Mouse (Mus musculus) liver, embryonic 15.5 days (tissue): ENCODE data around the gene Cobl. TPM values are rescaled to one million over a fixed set of nuclear protein-coding genes. Genes with fewer than 3 reads are reported as not detected.

Source experiments
- ATAC-seq: fragments of 200-750 bp; cut with Nextera tagmentation; 2 replicates; pipeline ENCODE4 v1.8.0; 2017; ENCODE audit warnings: moderate number of reproducible peaks, mild to moderate bottlenecking, moderate library complexity; ENCODE audit not compliant: insufficient read depth
- H3K27ac ChIP-seq: fragments of 300-500 bp; sonication (generic); replicated peaks from 2 replicates; pipeline ENCODE4 v1.5.1; 2015; ENCODE audit warnings: mild to moderate bottlenecking, inconsistent platforms
- H3K27me3 ChIP-seq: fragments of 300-500 bp; sonication (generic); 2 replicates; pipeline ENCODE4 v1.6.1; 2015; ENCODE audit warnings: mild to moderate bottlenecking, inconsistent platforms
- H3K36me3 ChIP-seq: fragments of 300-500 bp; sonication (generic); replicated peaks from 2 replicates; pipeline ENCODE4 v1.6.1; 2015; ENCODE audit warnings: moderate library complexity, mild to moderate bottlenecking, inconsistent platforms
- H3K4me1 ChIP-seq: fragments of 300-500 bp; sonication (generic); replicated peaks from 2 replicates; pipeline ENCODE4 v1.6.1; 2015; ENCODE audit warnings: inconsistent platforms
- H3K4me2 ChIP-seq: fragments of 300-500 bp; sonication (generic); 2 replicates; pipeline ENCODE4 v1.6.1; 2015; ENCODE audit warnings: moderate library complexity, mild to moderate bottlenecking, inconsistent platforms
- H3K4me3 ChIP-seq: fragments of 300-500 bp; sonication (generic); replicated peaks from 2 replicates; pipeline ENCODE4 v1.5.1; 2015; ENCODE audit warnings: mild to moderate bottlenecking, inconsistent platforms
- H3K9ac ChIP-seq: fragments of 300-500 bp; sonication (generic); 2 replicates; pipeline ENCODE4 v1.6.1; 2015; ENCODE audit warnings: moderate library complexity, mild to moderate bottlenecking, inconsistent platforms
- H3K9me3 ChIP-seq: fragments of 300-500 bp; sonication (generic); replicated peaks from 2 replicates; pipeline ENCODE4 v1.6.1; 2016; ENCODE audit warnings: inconsistent platforms
- WGBS: fragments of 180-500 bp; shearing (Covaris S2); methylation state at CpG from one replicate; pipeline ENCODE4 v1.1.7; 2015; ENCODE audit warnings: mixed read lengths; ENCODE audit not compliant: insufficient replicate concordance; 5-methylcytosine and 5-hydroxymethylcytosine counted together
- polyA plus RNA-seq: library from polyadenylated mRNA; unstranded; fragments of >200 nt; fragmentation: Nextera tagmentation; extraction: Ambion mirVana; gene quantifications from 2 replicates; pipeline ENCODE4 v1.2.1, GENCODE M21; 2015

Cobl gene
- polyA plus RNA-seq, 1 experiment from 2014 or later: 3.2 TPM

DNA sequence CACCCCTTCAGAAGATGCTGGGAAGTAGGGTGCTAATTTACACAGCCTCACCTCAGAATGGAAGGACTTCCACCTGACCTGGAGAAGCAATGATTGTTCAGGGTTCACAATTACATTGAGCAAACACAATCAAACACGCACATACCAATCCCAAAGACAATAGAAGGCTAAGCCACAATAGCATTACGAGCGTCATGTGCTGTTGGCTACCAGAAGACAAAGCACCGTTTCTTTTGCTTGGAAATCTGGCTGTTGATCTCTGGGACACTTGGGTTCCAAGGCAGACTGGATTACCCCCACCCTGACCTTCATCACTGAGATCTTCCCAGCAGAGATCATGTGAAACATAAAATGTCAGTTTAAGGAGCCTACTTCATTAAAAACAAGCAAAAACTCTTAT, 21.1 kb downstream of the Cobl start:
- Histone ChIP-seq H3K4me3 (no peak overlapping the region), H3K27me3 (no peaks in the 10 kb centered on the region), H3K4me1 (no peaks in the 10 kb centered on the region), H3K27ac (no peak overlapping the region), H3K9ac (no peak overlapping the region), H3K4me2 (no peak overlapping the region), H3K9me3 (no peaks in the 10 kb centered on the region), H3K36me3 (no peaks in the 10 kb centered on the region)
- ATAC-seq: no peak
- 56% methylated on average over 4 of the region's 4 CpGs for WGBS

DNA sequence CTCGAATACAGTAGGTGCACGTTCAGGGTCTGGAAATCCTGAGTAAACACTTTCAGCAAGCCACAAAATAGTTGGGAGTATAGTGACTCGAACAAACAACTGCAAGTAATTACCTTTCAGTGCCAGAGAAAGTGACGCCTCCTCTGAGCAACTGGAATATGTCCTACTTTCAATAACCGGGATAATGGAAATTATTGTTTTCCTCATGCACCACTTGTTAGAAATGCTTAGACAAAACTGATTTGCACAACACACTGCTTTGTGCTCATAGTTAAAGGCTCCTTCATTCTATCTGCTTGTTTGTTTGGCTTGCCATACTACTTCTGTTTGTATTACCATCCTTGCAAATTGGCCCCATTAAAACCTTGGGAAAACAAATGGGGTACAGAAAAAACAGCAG, 21.6 kb downstream of the Cobl start:
- Histone ChIP-seq H3K4me2 (no peak overlapping the region), H3K36me3 (no peaks in the 10 kb centered on the region), H3K4me1 (no peaks in the 10 kb centered on the region), H3K27ac (no peak overlapping the region), H3K27me3 (no peaks in the 10 kb centered on the region), H3K9ac (no peak overlapping the region), H3K9me3 (no peaks in the 10 kb centered on the region), H3K4me3 (no peak overlapping the region)
- no peak for ATAC-seq
- WGBS: 61% methylated on average over 5 of the region's 5 CpGs

DNA sequence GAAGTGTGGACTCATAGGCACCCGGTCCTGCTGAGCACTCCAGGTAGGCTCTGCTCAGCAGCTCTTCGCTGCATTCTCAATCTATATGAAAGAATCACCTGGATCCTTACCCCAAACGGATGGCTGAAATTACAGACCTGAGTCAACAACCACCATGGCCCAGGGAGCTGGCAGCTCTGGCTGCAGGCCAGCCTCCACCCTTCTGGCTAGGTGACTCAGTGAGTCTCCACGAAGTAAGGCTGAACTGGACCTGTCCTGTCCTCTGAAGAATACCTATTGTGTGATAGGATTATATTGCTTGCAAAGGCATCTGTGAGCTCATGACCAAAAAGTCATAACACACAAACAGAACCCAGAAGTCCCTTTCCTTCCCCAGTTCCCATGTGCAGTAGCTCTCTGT, 22.5 kb downstream of the Cobl start:
- ATAC-seq: no peak
- Histone ChIP-seq H3K27ac (no peak overlapping the region), H3K4me3 (no peak overlapping the region), H3K36me3 (no peaks in the 10 kb centered on the region), H3K4me2 (no peak overlapping the region), H3K9ac (no peak overlapping the region), H3K4me1 (no peaks in the 10 kb centered on the region), H3K9me3 (no peaks in the 10 kb centered on the region), H3K27me3 (no peaks in the 10 kb centered on the region)
- WGBS: 57% methylated on average over 4 of the region's 4 CpGs

DNA sequence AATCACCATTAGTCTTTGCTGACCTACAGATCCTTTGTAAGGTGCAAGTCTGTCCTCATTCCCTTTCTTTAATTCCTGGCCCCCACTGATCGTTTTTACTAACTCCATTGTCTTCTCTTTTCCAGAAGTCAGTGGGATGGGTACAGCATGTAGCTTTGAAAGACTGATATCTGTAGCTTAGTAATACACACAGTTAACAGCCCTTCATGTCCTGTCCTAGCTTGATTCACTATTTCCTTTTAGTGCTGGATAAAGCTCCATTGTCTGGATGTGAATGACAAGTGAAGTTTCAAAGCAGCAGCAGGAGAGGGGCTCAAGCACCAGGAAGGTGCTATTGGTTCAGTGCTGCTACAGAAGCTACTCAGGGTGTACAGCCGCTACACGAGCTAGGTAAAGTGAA, 28.9 kb downstream of the Cobl start:
- WGBS: 58% methylated on average over 3 of the region's 3 CpGs
- no peak overlapping the region for H3K9ac ChIP-seq
- H3K27me3 ChIP-seq: no peaks in the 10 kb centered on the region
- no peak for ATAC-seq
- no peaks in the 10 kb centered on the region for H3K4me1 ChIP-seq
- H3K9me3 ChIP-seq: no peaks in the 10 kb centered on the region
- no peak overlapping the region for H3K27ac ChIP-seq
- H3K36me3 ChIP-seq: no peaks in the 10 kb centered on the region
- no peak overlapping the region for H3K4me3 ChIP-seq
- H3K4me2 ChIP-seq: no peak overlapping the region

DNA sequence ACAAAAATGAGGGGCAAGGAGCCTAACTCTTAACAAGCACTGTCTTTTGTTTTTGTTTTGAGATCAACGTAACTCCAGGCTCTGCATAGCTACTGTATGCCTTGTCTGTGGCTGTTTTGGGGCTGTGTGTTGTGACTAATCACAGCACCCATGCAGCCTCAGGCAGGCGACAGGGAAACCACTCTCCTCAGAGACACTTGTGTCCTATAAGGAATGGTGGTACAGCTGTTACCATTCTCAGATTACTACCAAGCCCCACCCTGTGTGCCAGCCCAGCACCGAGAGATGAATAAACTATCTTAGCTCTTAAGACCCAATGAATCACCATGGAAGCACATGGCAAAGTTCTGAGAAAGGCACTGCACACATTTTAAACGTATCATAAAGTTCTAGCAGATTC, 29.7 kb downstream of the Cobl start:
- H3K36me3 ChIP-seq: no peaks in the 10 kb centered on the region
- no peaks in the 10 kb centered on the region for H3K9me3 ChIP-seq
- no peak overlapping the region for H3K4me3 ChIP-seq
- no peaks in the 10 kb centered on the region for H3K27me3 ChIP-seq
- no peak overlapping the region for H3K27ac ChIP-seq
- no peak overlapping the region for H3K9ac ChIP-seq
- 43% methylated on average over 4 of the region's 4 CpGs for WGBS
- no peaks in the 10 kb centered on the region for H3K4me1 ChIP-seq
- ATAC-seq: no peak
- no peak overlapping the region for H3K4me2 ChIP-seq

DNA sequence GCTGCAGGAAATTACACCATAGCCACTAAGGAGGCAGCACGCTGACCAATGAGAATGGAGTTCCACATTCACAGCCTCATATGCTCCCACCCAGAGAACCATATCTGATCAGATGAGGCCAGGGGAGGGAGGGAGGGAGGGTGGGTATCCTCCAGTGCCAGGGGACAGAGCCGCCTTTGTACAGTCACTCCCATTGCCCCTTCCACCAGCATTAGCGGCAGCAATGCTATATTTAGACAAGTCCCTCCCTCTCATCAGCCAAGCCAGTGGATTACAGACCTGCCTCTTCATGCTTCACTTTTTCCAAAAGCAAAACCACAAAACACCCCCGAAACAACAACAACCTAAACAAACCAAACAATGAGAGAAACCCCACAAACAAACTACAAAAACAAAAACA, 30.2 kb downstream of the Cobl start:
- no peaks in the 10 kb centered on the region for H3K27me3 ChIP-seq

DNA sequence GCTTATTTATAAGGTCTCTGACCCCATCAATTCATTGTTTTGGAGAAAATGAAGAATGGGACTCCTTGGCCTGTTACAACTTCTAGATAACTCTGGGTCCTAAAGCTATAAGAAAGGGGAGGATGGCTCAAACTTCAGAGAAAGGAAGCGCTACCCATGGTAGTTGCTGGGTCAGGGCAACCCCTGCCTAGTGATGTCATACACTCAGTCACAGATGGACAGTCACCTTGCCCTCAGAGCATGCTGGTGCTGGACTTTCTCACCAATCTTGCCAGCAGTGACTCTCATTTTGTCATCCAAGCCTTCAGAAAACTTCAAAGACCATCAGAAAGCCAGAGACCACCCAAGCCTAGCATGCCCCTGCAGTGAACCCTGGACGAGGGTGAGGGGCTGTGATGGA, 32.8 kb downstream of the Cobl start:
- no peak overlapping the region for H3K4me3 ChIP-seq
- H3K27ac ChIP-seq: no peak overlapping the region
- no peaks in the 10 kb centered on the region for H3K27me3 ChIP-seq

More for the DNA sequence above, 30.2 kb downstream of the Cobl start:
- Histone ChIP-seq H3K4me1 (no peaks in the 10 kb centered on the region), H3K36me3 (no peaks in the 10 kb centered on the region), H3K9me3 (no peaks in the 10 kb centered on the region), H3K9ac (no peak overlapping the region), H3K4me2 (no peak overlapping the region), H3K27ac (no peak overlapping the region), H3K4me3 (no peak overlapping the region)
- WGBS: 35% methylated on average over 4 of the region's 4 CpGs
- no peak for ATAC-seq

DNA sequence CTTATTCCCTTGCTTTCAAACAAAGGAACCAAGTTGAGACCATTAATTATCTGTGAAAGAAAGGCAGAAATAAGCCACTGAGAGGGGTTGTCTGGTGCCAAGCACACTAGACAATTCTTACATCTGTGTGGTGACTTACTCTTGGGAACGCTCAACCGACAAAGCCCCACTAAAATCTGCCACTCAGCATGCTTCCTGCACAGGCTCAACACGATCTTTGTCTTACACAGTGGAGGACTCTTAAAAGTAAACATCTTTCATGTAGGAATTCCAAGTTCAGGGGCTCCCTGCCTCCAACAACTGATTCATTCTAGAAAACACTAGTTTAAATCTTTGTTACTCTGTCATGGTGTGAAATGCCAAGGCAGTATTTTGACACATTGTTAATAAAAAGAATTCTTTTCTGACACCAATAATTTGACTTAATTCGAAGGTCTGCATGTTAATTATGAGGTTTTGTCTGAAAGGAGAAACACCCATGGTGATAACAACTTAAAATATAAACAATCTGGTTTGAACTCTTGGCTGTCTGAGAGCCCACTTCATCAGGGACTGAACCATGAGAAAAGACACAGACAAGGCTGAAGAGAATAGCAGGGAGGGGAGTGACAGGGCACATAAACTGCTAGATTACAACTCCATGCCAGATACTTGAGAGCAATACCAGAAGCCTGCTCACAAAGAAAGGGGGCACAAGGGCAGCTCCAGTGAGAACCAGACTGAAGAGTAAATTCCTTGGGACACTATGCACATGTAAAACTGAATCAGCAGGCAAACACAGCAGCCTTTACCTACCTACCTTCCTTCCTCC, 34.3 kb downstream of the Cobl start:
- ATAC-seq: no peak

More for the DNA sequence above, 32.8 kb downstream of the Cobl start:
- Histone ChIP-seq H3K4me1 (no peaks in the 10 kb centered on the region), H3K9me3 (no peaks in the 10 kb centered on the region), H3K36me3 (no peaks in the 10 kb centered on the region), H3K9ac (no peak overlapping the region), H3K4me2 (no peak overlapping the region)
- no peak for ATAC-seq
- 43% methylated on average over 2 of the region's 2 CpGs for WGBS

DNA sequence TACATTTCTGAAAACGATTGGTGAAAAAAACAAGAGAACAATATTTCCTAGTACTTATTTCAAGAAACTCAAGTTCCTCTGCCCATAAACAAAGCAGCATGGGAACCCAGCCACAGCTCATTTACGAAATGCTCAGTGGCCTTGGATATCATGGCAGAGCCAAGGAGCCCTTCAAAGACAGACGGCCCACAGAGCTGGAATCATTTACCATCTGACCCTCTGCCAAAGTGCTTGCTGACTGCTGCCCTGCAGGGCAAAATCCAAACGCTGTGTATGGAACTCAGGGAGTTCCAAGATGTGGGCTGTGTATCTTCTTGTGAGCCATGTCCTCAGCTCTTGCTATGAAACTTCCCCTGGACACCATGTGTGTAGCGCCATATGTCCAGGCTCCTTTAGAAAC, 38.0 kb downstream of the Cobl start:
- Histone ChIP-seq H3K9me3 (no peaks in the 10 kb centered on the region), H3K36me3 (no peaks in the 10 kb centered on the region), H3K27me3 (no peaks in the 10 kb centered on the region), H3K4me3 (no peak overlapping the region), H3K4me2 (no peak overlapping the region), H3K27ac (no peak overlapping the region), H3K9ac (no peak overlapping the region), H3K4me1 (no peaks in the 10 kb centered on the region)
- 58% methylated on average over 5 of the region's 5 CpGs for WGBS
- ATAC-seq: no peak

More for the DNA sequence above, 34.3 kb downstream of the Cobl start:
- Histone ChIP-seq H3K27me3 (no peaks in the 10 kb centered on the region), H3K4me2 (no peak overlapping the region), H3K9ac (no peak overlapping the region), H3K36me3 (no peaks in the 10 kb centered on the region), H3K4me3 (no peak overlapping the region), H3K27ac (no peak overlapping the region), H3K9me3 (no peaks in the 10 kb centered on the region), H3K4me1 (no peaks in the 10 kb centered on the region)
- 27% methylated on average over 4 of the region's 4 CpGs for WGBS

DNA sequence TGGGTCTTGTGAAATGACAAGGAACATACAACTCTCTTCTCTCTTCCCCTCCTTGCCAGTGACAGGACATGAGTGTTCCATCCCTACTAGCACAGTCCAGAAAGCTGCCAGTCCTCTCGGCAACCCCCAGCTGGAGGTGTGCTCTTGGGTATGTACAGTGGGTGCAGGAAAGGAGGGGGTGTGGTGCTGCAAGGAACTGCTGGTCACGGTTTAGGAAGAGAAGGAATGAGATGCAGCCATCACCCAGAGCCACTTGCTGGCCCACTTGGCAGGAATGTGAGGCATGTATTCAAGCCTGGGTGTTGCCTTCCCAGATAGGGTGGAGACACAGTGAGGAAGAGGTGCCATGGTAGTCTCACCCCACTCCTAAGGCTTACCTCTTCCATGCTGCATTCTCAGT, 40.6 kb downstream of the Cobl start:
- no peak for ATAC-seq
- 56% methylated on average over 2 of the region's 2 CpGs for WGBS
- Histone ChIP-seq H3K27ac (no peak overlapping the region), H3K4me3 (no peak overlapping the region), H3K36me3 (no peaks in the 10 kb centered on the region), H3K9ac (no peak overlapping the region), H3K4me2 (no peak overlapping the region), H3K4me1 (no peaks in the 10 kb centered on the region), H3K27me3 (no peaks in the 10 kb centered on the region), H3K9me3 (no peaks in the 10 kb centered on the region)

DNA sequence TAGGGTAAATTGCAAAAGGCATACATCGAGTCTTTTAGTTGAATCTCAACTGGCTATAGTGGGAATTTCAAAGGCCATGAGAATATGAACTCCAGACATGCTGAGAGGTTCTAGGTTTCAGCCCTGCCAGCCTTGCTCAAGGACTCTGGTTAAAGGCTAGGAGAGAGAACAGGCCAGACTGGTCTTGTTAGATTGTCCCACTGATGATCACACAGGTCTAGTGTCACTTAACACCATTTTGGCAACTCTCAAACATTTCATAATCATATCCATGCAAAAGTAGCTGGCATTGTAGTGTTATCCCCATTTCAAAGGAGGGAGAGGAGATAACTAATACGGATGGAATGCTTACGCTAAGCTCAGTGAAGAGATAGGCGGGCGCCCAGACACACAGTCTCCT, 43.6 kb downstream of the Cobl start:
- Histone ChIP-seq H3K27ac (no peak overlapping the region), H3K4me1 (no peaks in the 10 kb centered on the region), H3K9me3 (no peaks in the 10 kb centered on the region), H3K4me2 (no peak overlapping the region), H3K36me3 (no peaks in the 10 kb centered on the region), H3K27me3 (no peaks in the 10 kb centered on the region), H3K4me3 (no peak overlapping the region), H3K9ac (no peak overlapping the region)
- no peak for ATAC-seq
- 69% methylated on average over 5 of the region's 5 CpGs for WGBS

DNA sequence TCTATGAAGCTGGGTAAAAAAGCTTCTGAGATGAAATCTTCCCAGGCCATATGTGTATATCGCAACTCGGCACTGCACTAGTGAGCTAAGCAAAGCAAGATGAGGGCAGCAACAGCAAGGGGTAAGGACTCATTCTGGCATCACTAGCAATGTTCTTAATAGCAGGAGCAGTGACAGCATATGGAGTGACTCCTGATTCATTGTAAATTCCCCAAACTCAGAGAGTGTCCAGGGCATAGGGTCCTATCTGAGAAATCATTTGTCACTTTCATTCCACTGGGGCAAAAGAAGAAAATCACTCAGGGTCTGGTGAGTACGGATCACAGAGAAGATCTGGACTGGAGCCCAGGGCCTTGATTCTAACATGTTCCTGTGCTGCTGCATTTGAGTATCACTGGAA, 44.6 kb downstream of the Cobl start:
- 64% methylated on average over 3 of the region's 3 CpGs for WGBS
- no peaks in the 10 kb centered on the region for H3K9me3 ChIP-seq
- no peak overlapping the region for H3K4me3 ChIP-seq
- ATAC-seq: no peak
- H3K36me3 ChIP-seq: no peaks in the 10 kb centered on the region
- H3K27ac ChIP-seq: no peak overlapping the region
- H3K4me1 ChIP-seq: no peaks in the 10 kb centered on the region
- no peak overlapping the region for H3K9ac ChIP-seq
- no peaks in the 10 kb centered on the region for H3K27me3 ChIP-seq
- no peak overlapping the region for H3K4me2 ChIP-seq
